Mouse (Mus musculus) thymus, postnatal 4 days (tissue): ENCODE data around the gene Hdc.

Experiments used
- DNase-seq: peaks from one replicate; pipeline ENCODE4 v3.0.0; 2021

Hdc gene

DNA sequence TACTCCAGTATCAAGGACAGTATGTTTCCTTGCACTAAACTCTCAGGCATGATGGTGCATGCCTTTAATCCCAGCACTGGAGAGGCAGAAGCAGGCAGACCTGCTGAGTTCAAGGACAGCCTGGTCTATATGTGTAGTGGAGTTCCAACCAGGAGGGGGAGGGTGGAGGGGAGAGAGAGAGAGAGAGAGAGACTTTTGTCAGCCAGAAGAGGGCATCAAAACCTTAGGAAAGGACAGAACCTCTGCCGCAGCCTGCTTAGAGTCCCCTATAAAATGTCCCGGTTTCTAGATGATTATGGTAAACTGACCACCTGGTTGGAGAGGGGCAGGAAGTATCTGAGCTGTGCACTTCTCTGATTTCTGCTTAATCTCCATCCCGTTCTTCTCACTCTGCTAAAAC is 20.1 kb downstream of the Hdc start:
- peak; percentile 29 for DNase-seq

DNA sequence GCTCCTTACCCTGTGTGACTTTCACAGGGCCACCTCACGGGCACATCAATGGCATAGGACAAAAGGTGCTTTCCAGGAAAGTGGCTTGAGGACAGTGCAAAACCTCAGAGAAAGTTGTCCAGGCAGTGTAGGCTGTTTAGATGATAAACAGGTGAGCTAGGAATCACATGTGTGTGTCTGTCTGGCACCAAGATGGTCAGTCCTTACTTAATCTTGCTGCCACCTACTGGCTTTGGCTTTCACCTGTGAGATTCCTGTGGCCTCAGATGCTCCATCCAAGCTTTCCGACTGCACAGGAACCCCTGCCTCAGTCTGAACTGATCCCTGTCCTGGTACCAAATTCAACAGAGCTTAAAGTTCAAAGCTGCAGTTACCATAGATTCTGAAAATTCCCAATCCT is 20.7 kb downstream of the Hdc start:
- no peak for DNase-seq

GRCm38 (mm10) chr2:126597279-126598241 is 21.5 kb downstream of the Hdc start:
- peak; percentile 37 for DNase-seq

- DNase-seq = no peak
These were observed 22.6 kb downstream of the Hdc start for GRCm38 (mm10) chr2:126596347-126597072.

- DNase-seq = peak; percentile 94
These were observed 25.1 kb downstream of the Hdc start for GRCm38 (mm10) chr2:126593831-126594610.

DNA sequence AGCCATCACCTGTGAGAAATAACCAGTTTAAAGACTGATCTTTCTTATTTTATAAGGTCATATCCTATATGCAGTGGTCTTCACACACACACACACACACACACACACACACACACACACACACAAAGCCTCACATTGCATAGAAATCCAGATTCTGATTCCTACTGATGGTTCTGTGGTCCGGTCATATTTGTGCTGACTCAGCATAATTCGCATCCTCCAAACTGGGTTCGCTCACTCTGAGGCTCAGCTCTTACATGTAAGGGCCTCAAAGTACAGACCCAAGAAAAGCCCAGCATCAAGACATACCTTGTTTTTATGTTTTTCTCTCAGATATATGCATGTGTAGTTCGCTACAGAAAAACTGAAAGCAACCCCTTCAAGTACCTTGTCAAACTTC is 27.8 kb downstream of the Hdc start:
- no peak for DNase-seq

DNA sequence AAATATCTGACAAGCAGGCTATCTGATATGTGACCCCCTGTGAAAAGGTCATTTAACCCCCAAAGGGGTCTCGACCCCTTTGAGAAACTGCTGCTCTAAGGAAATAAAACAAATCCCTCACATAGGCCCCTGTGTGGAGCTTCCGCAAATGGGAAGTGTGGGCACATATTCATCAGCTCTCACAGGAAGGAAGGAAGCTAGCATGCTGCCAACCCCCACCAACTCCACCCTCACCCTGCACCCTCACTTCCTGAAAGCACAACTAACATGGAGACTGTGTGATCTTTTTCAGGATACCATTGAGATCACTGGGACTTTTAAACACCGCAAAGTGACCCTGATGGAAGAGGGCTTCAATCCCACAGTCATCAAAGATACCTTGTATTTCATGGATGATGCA is 31.6 kb downstream of the Hdc start:
- DNase-seq = no peak

- DNase-seq = no peak
These were observed 34.3 kb downstream of the Hdc start for GRCm38 (mm10) chr2:126584621-126585369.

DNA sequence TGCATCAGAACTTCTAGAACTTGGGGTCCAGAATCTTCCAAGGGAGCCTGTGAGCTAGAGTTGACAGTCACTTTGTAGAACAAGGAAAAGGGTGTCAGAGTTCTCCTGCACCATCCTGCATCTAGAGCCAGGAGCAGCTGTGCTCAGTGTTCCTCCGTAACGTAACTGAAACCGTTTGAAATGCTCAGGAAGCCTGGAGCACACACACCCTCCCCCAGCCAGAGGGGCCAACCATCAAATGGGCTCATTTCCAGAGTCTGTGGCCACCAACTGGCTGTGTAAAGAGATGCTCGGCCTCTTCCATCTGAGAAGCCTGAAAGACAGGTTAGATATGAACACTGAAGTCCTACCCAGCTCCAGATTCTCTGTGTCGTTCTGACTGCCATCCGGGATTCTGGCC is 35.1 kb downstream of the Hdc start:
- DNase-seq = no peak

- DNase-seq = no peak
These were observed 39.8 kb downstream of the Hdc start for GRCm38 (mm10) chr2:126579282-126579681.

- no peak for DNase-seq
These were observed 41.7 kb downstream of the Hdc start for GRCm38 (mm10) chr2:126577362-126577761.

DNA sequence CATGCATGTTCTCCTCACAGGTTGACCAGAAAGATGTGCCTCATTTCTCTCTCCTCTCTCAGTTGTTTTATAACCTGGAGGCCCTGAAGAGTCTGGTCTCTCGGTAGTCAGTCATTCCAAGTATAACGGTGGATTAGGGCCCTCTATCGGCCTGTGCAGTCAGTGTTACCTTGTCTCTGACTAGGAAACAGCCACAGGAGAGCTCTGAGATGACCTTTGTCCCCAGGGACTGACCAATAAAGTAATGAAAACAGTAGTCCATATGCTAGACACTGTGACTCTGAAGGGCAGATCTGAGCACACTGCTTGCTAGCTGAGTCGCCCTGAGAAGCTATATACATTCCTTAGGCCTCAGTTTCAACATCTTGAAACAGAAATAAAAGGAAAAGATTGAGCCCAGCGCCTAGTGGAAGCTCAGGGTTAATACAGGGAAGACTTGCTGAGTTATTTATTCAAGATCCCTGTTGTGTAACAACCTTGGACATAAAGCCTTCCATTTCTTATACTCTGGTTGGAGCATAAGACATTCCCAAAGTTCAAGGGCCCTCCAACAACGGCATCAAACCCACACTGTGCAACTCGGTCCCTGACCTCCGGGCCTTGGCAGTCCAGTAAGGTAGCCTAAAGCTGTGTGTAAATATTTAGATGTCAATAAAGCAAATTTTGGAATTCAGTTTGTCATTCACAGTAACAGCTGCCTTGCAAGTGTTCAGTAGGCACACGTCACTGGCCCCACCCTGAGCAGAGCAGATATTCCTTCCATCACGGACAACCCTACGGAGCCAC is 43.5 kb downstream of the Hdc start:
- DNase-seq = no peak

DNA sequence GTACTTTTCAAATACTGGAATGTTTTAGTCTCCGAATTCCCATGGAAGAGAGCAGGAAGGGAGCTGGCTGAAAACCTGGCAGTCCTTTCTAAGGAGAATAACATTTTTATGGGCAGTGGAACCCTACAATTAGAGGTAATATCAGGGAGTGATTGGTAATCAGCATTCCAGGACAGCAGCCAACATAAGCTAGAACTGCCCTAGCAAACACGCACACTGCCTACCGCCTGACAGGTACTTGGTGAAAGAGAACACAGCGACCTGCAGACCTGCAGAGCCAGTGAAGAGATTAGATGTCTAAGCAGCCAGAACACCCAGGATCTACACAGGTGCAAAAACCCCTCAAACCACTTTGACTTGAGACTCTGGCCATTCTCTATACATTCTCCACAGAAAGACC is 46.4 kb downstream of the Hdc start:
- no peak for DNase-seq

DNA sequence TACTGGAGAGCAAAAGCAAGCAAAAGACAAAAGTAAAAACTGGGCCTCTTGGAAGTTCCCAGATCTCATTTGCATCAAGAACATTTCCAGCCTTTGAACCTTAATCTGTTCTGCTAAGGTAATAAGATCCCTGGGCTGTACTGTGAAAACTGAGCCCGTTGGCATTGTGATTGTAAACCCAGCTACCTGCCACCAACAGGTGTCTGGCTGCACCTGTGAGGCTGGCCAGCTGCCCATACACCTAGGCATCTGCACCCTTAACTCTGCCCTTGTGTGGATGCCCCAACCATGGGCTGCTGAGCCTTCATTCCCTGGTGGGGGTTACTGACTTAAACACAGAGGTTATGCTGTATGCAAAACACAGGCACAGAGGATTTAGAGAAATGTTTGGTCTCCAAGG is 46.9 kb downstream of the Hdc start:
- no peak for DNase-seq

DNA sequence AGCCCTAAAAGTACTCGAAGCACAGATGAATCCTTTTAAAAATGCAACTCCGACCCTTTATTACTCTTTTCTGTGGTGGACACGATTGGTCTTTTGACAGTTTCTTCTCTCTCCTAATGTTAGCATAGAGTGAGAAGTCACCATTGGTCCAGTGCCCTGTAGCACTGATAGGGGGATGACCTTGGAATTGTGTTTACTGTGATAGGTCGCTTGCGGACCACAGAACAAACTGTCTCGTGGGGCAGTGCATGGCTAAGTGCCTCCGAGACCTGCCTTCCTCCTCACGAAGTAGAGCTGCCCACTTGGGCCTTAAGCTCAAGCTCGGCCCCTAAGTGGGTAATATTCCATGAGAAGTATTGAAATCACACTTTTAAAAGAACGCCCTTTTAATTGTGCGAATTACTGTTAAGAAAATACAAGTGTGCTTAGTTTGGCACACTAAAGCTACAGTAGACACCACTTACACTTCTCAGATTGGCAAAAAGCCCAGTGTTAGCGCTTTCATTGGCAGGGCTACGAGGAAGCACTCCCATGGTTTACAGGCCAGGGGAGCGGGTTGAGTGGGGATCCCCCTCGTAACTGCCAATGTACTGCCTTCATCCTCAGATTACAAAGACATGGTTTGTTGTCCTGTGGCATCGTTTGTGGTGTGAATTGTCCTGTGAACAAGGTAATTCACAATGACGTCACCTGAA is 55.5 kb downstream of the Hdc start:
- DNase-seq = no peak

- no peak for DNase-seq
These were observed 59.0 kb downstream of the Hdc start for GRCm38 (mm10) chr2:126560094-126560493.

DNA sequence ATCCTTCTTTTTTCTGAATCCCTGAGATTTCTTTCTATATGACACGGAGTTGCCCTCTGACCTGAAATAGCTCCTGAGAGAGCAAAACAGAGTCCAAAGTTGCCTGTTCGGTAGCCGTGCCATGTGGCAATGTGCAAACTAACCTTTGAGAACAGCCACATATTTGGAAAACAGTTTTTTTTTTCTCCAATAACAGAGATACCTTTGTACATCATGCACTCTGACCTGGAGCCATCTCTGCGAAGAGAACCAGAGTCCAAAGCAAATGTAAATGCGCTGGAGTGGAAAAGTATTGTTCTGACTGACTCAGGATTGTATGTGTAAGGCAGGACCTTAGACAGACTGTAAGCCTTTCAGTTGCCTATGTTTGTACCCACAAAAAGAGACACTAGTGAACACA is 63.6 kb downstream of the Hdc start:
- no peak for DNase-seq

DNA sequence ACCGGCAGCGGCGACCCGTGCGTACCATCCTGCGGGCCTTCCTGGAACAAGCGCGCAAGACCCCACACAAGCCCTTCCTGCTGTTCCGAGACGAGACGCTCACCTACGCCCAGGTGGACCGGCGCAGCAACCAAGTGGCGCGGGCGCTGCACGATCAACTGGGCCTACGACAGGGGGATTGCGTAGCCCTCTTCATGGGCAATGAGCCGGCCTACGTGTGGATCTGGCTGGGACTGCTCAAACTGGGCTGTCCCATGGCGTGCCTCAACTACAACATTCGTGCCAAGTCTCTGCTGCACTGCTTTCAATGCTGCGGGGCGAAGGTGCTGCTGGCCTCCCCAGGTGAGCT is 65.8 kb downstream of the Hdc start:
- no peak for DNase-seq

- peak; percentile 75 for DNase-seq
These were observed 66.5 kb downstream of the Hdc start, which contains the start of gene Slc27a2 for GRCm38 (mm10) chr2:126552357-126553290. TSS of gene Slc27a2 (plus strand) at chr2:126552407.

DNA sequence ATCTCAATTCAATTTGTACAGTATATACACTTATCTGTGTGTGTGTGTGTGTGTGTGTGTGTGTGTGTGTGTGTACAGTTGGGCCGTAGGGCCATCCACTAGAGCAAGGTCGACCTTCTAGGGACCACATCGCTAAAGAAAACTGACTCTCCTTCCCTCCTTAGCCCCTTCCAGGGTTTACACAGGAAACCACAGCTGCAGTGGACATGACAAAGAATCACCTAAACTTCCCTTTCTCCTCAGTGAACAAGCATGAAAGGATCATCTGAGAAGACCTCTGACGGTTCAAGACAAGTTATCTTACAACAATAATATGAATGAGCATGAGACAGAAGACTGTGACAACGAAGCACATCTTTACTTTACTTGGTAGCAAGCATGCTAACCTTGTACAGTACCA is 67.2 kb downstream of the Hdc start:
- no peak for DNase-seq
